Mouse (Mus musculus) neural tube, embryonic 15.5 days (tissue): ENCODE data around the gene Snx15. TPM values are rescaled to one million over a fixed set of nuclear protein-coding genes. Genes with fewer than 3 reads are reported as not detected.

Source experiments
- polyA plus RNA-seq: library from polyadenylated mRNA; unstranded; fragments of >200 nt; fragmentation: Nextera tagmentation; extraction: Ambion mirVana; gene quantifications from 2 replicates; pipeline ENCODE4 v1.2.1, GENCODE M21; 2015

Snx15 gene
- polyA plus RNA-seq, 1 experiment from 2014 or later = 62.2 TPM

Other genes with a start within 250 kb of the Snx15 start
- gene Tigd3, start 234.2 kb downstream of the Snx15 start, polyA plus RNA-seq = 8.9 and 10.0 TPM in 2 replicates
- gene Dpf2, start 215.3 kb downstream of the Snx15 start, polyA plus RNA-seq = 95.7 and 115 TPM in 2 replicates
- 19.3 and 20.9 TPM in 2 replicates for gene Cdc42ep2, start 203.5 kb downstream of the Snx15 start, polyA plus RNA-seq
- gene Pola2, start 164.1 kb downstream of the Snx15 start, polyA plus RNA-seq = 19.9 and 34.3 TPM in 2 replicates
- not detected in 2 replicates for gene Slc22a20, start 142.2 kb downstream of the Snx15 start, polyA plus RNA-seq
- 6.4 and 12.3 TPM in 2 replicates for gene Capn1, start 112.4 kb downstream of the Snx15 start, polyA plus RNA-seq
- gene Syvn1, start 81.7 kb downstream of the Snx15 start, polyA plus RNA-seq = 31.4 and 34.3 TPM in 2 replicates
- 60.1 and 66.9 TPM in 2 replicates for gene Mrpl49, start 70.5 kb downstream of the Snx15 start, polyA plus RNA-seq
- 522 and 591 TPM in 2 replicates for gene Fau, start 70.5 kb downstream of the Snx15 start, polyA plus RNA-seq
- gene Znhit2, start 67.1 kb downstream of the Snx15 start, polyA plus RNA-seq = 30.4 and 31.2 TPM in 2 replicates
- gene Tm7sf2, start 59.9 kb downstream of the Snx15 start, polyA plus RNA-seq = 51.2 and 61.6 TPM in 2 replicates
- 80.8 and 83.8 TPM in 2 replicates for gene Vps51, start 51.1 kb downstream of the Snx15 start, polyA plus RNA-seq
- gene Tmem262, start 48.3 kb downstream of the Snx15 start, polyA plus RNA-seq = not detected in 2 replicates
- 0.96 and 1.5 TPM in 2 replicates for gene Gm28374, start 46.0 kb downstream of the Snx15 start, polyA plus RNA-seq
- gene Zfpl1, start 43.3 kb downstream of the Snx15 start, polyA plus RNA-seq = 78.3 and 78.4 TPM in 2 replicates
- gene Cdca5, start 43.3 kb downstream of the Snx15 start, polyA plus RNA-seq = 4.9 and 15.5 TPM in 2 replicates
- gene AC131692.1, start 33.9 kb downstream of the Snx15 start, polyA plus RNA-seq = not detected in 2 replicates
- 0.42 and 4.1 TPM in 2 replicates for gene Naaladl1, start 22.5 kb downstream of the Snx15 start, polyA plus RNA-seq
- gene Sac3d1, start 9.7 kb downstream of the Snx15 start, polyA plus RNA-seq = 52.7 and 53.4 TPM in 2 replicates
- gene Batf2, start 12.7 kb upstream of the Snx15 start, polyA plus RNA-seq = 0.42 TPM in 1 of 2 replicates, not detected in the other
- gene Arl2, start 13.2 kb upstream of the Snx15 start, polyA plus RNA-seq = 139 and 157 TPM in 2 replicates
- not detected in 2 replicates for gene Majin, start 56.1 kb upstream of the Snx15 start, polyA plus RNA-seq
- gene Gpha2, start 98.1 kb upstream of the Snx15 start, polyA plus RNA-seq = 0.75 TPM in 1 of 2 replicates, not detected in the other
- 127 and 156 TPM in 2 replicates for gene Ppp2r5b, start 107.6 kb upstream of the Snx15 start, polyA plus RNA-seq
- 12.5 and 12.9 TPM in 2 replicates for gene Atg2a, start 113.4 kb upstream of the Snx15 start, polyA plus RNA-seq
- gene Ehd1, start 148.4 kb upstream of the Snx15 start, polyA plus RNA-seq = 80.6 and 87.7 TPM in 2 replicates
- gene Cdc42bpg, start 178.2 kb upstream of the Snx15 start, polyA plus RNA-seq = 0.33 and 0.36 TPM in 2 replicates
- 71.4 and 71.6 TPM in 2 replicates for gene Men1, start 206.7 kb upstream of the Snx15 start, polyA plus RNA-seq
- 21.9 and 22.2 TPM in 2 replicates for gene Map4k2, start 212.8 kb upstream of the Snx15 start, polyA plus RNA-seq
- gene Sf1, start 235.4 kb upstream of the Snx15 start, polyA plus RNA-seq = 88.7 and 104 TPM in 2 replicates